Mouse (Mus musculus): Measurements from ENCODE around the gene Naa10. TPM values are rescaled to one million over a fixed set of nuclear protein-coding genes. Genes with fewer than 3 reads are reported as not detected.
A peak's percentile ranks its signal among the peaks of the same experiment; 100 is the strongest.

Gene Naa10
- polyA plus RNA-seq, 1 experiment from 2014 or later = 114 TPM

DNA sequence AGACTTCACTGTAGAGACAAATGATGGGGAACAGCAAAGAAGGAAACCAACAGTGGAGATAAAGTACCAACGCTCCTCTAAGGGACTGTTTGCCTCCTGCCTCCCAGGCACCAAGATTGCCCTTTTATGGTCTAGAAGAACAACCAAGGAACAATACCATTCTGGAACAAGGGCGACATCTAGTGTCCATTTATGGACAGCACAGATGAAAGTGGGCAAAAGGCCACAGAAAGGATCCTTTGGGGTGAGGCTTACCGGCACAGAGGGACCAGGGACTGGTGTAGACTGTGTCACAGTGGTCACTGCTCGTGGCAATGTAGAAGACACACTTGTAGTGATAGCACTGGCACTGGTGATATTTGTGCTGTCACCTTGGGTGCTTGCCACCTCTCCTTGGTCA is 26.9 kb upstream of the Naa10 start:
- no peak overlapping the region for H3K4me2 ChIP-seq
- WGBS = 33% methylated on average over 4 of the region's 4 CpGs
- no peak overlapping the region for H3K4me3 ChIP-seq
- no peaks in the 10 kb centered on the region for H3K4me1 ChIP-seq
- H3K27me3 ChIP-seq = no peaks in the 10 kb centered on the region
- ATAC-seq (ENCODE audit: insufficient number of reproducible peaks, low FRiP score, low TSS enrichment, low read depth) = no peak
- peaks cover 93% of the 10 kb centered on the region for H3K36me3 ChIP-seq
- no peaks in the 10 kb centered on the region for H3K9me3 ChIP-seq
- H3K27ac ChIP-seq = no peak overlapping the region
- no peak overlapping the region for H3K9ac ChIP-seq

DNA sequence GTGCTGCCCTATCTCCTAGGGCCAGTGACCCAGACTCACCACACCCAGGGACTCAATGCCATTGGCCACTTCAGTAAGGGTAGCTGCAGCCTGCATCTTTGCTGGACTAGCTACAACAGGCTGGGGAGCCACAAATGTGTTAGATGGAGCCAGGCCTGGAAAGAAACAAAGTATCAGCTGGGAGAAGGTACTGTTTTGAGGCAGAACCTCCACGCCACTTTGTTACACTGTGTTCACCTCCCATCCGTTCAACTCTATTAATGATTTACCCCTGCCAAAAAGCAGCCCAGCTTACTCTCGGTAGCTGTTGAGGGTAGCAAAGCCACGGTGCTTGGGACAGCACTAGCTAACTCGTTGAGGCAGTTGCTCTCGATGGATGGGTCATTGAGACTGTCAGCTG is 25.2 kb upstream of the Naa10 start:
- Histone ChIP-seq H3K4me3 (no peak overlapping the region), H3K36me3 (peaks cover 84% of the 10 kb centered on the region), H3K27me3 (no peaks in the 10 kb centered on the region), H3K9ac (no peak overlapping the region), H3K4me1 (no peaks in the 10 kb centered on the region), H3K4me2 (no peak overlapping the region), H3K27ac (no peak overlapping the region), H3K9me3 (no peaks in the 10 kb centered on the region)
- no peak for ATAC-seq (ENCODE audit: insufficient number of reproducible peaks, low FRiP score, low TSS enrichment, low read depth)
- WGBS = 77% methylated on average over 6 of the region's 6 CpGs

DNA sequence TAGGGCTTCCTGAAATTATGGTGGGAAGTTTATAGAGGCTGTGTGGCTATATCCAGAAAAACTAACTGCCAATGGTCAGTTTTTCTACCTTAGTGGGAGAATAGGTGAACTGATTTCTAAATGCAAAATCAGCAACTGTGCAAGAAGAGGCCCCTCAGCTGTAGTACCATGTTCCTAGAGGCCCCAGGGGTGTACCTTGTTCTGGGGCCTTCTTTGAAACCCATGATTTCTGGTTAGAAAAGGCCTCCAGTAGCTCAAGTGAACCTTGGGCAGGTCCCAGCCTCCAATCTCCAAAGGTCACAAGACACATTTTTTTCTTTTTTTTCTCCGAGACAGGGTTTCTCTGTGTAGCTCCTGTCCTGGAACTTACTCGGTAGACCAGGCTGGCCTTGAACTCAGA is 20.6 kb upstream of the Naa10 start:
- Histone ChIP-seq H3K9me3 (no peaks in the 10 kb centered on the region), H3K36me3 (peaks cover 47% of the 10 kb centered on the region), H3K27ac (no peak overlapping the region), H3K4me1 (no peaks in the 10 kb centered on the region), H3K4me3 (no peak overlapping the region), H3K27me3 (no peaks in the 10 kb centered on the region), H3K4me2 (no peak overlapping the region), H3K9ac (no peak overlapping the region)
- ATAC-seq (ENCODE audit: insufficient number of reproducible peaks, low FRiP score, low TSS enrichment, low read depth) = no peak
- WGBS = 92% methylated on average over 2 of the region's 2 CpGs

DNA sequence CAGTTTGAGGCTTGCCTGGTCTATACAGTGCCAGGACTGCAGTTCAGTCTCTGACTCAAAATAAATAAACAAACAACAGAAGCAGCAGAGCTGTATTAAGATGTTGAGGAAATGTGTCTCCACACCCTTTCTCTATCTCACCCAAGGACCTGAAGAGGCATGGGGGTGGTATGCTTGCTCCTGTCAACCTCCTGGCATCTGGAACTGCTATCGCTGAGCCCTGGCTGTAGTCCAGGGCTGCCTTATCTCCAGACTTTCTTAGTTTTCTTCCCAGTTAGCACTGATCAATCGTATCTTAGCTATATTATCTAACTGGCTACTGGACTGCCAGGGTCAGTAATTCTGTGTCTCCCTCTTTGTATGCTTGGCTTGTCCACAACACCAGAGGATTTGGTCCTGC is 20.1 kb upstream of the Naa10 start:
- Histone ChIP-seq H3K36me3 (peaks cover 42% of the 10 kb centered on the region), H3K9ac (no peak overlapping the region), H3K9me3 (no peaks in the 10 kb centered on the region), H3K4me3 (no peak overlapping the region), H3K27me3 (no peaks in the 10 kb centered on the region), H3K27ac (no peak overlapping the region), H3K4me1 (no peaks in the 10 kb centered on the region), H3K4me2 (no peak overlapping the region)
- 88% methylated on average over 2 of the region's 2 CpGs for WGBS
- ATAC-seq (ENCODE audit: insufficient number of reproducible peaks, low FRiP score, low TSS enrichment, low read depth) = no peak

DNA sequence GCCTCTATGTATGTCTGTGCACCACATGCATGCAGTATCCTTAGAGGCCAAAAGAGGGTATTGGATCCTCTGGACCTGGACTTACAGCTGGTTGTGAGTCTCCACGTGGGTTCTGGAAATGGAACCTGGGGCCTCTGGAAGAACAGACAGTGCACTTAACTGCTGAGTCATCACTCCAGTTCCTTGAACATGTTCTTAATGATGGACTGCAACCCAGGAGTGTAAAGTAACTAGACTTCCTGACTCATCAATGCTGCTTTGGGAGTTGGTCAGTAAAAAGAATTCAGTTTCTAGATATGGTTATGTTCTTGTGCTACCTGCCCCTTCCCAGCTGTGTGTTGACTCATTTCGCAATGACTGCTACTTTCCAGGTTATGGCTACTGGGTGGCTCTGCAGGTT is 10.1 kb upstream of the Naa10 start:
- Histone ChIP-seq H3K27ac (no peak overlapping the region), H3K4me3 (no peak overlapping the region), H3K9me3 (no peaks in the 10 kb centered on the region), H3K27me3 (no peaks in the 10 kb centered on the region), H3K36me3 (no peaks in the 10 kb centered on the region), H3K4me2 (no peak overlapping the region), H3K4me1 (no peaks in the 10 kb centered on the region), H3K9ac (no peak overlapping the region)
- no peak for ATAC-seq (ENCODE audit: insufficient number of reproducible peaks, low FRiP score, low TSS enrichment, low read depth)
- 66% methylated on average over 2 of the region's 2 CpGs for WGBS

DNA sequence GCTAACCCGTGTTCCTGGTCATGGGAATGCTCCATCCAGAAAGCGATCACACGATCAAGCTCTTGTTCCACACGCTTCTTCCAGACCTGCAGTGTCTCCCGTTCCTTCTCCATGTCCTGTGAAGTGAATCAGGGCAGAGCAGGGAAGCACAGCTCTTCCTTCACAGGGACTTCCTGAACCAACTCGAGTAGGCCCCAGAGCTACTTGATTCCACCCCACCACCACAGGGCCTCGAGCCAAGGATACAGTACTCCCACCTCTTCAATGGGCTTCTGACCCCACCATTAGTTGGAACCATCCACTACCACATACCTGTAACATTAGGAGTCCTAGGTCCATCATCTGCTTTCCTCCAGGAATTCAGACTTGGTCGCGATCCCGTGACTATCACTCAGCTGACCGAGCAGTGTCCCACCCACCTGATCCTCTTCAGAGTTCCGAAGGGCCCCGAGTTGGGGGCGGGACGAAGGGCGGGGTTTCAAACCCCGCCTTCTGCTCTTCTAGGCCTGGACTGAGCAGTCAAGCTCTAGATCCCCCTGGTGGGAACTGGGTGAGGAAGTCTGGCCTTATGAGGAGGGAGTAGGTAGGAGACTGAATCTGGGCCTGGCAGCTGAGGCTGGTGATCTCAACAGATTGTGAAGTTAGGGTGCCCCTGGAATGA is 8.8 kb upstream of the Naa10 start, which contains the start of gene Renbp:
TSS of gene Renbp (minus strand) at position 449 of the 661 bp plus-strand sequence.
- Histone ChIP-seq H3K4me1 (no peaks in the 10 kb centered on the region), H3K4me2 (peak within 1 kb of the TSS; percentile 30), H3K36me3 (no peaks in the 10 kb centered on the region), H3K27me3 (no peaks in the 10 kb centered on the region), H3K4me3 (peak within 1 kb of the TSS; percentile 37), H3K27ac (no peak within 1 kb of the TSS), H3K9me3 (no peaks in the 10 kb centered on the region), H3K9ac (no peak within 1 kb of the TSS)
- WGBS = 42% methylated on average over 17 of the region's 17 CpGs
- peak; percentile 75; the same call in 1 of the 2 replicates for ATAC-seq (ENCODE audit: insufficient number of reproducible peaks, low FRiP score, low TSS enrichment, low read depth)

DNA sequence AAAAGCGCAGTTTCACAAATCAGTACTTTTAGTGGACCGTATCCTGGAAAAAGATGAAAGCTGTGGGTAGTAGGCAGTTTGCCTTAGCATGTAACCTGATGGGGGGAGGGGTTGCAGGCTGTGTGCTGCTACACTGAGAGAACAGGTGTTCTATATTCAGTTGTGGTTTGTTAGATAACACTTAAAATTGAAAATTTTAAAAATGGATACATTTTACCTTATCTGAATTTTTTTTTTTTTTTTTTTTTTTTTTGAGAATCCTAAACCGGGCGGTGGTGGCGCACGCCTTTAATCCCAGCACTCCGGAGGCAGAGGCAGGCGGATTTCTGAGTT is 772 bp upstream of the Naa10 start:
- 75% methylated on average over 8 of the region's 8 CpGs for WGBS
- H3K9ac ChIP-seq = peak overlapping the region; percentile 26; the same call in 1 of the 2 replicates
- 0 out of 2 replicates have a peak, but pooled peaks cover 2% of the 10 kb centered on the region for H3K27me3 ChIP-seq
- ATAC-seq (ENCODE audit: insufficient number of reproducible peaks, low FRiP score, low TSS enrichment, low read depth) = no peak
- H3K9me3 ChIP-seq = no peaks in the 10 kb centered on the region
- peak overlapping the region; percentile 56 for H3K4me2 ChIP-seq
- peak overlapping the region; percentile 57 for H3K4me3 ChIP-seq
- H3K4me1 ChIP-seq = no peaks in the 10 kb centered on the region
- H3K27ac ChIP-seq = no peak overlapping the region; the same call in 1 of the 2 replicates
- peaks cover 16% of the 10 kb centered on the region; the same call in 1 of the 2 replicates for H3K36me3 ChIP-seq

DNA sequence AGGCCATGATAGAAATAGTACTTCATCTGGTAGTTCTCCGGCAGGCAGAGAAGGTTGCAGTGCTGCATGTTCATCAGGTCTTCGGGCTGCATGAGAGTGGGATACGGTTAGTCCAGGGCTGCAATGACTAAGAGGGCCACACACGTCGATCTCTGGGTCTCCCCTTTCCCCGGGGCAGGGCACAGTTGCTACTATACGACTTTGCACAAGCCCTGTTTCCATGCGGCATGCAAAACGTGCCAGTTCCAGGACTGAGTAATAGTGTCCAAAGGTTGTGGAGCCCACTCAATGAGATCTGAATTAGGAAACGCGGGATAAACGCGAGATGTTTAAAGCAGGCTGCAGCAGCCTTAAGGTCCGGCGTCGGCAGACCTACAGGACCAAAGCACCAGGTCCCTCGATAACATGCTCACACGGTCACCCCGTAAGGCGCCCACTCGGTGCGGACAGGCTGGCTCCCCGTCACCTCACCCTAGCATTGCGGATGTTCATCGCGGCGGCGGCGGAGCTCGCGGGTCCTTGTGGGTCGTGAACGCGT is 390 bp downstream of the Naa10 start:
- H3K4me1 ChIP-seq = no peaks in the 10 kb centered on the region
- 0 out of 2 replicates have a peak, but pooled peaks cover 2% of the 10 kb centered on the region for H3K27me3 ChIP-seq
- WGBS = 22% methylated on average over 34 of the region's 34 CpGs
- H3K9ac ChIP-seq = peak overlapping the region; percentile 47
- H3K4me2 ChIP-seq = peak overlapping the region; percentile 56
- peaks cover 21% of the 10 kb centered on the region; the same call in 1 of the 2 replicates for H3K36me3 ChIP-seq
- H3K4me3 ChIP-seq = peak overlapping the region; percentile 57
- H3K9me3 ChIP-seq = no peaks in the 10 kb centered on the region
- ATAC-seq (ENCODE audit: insufficient number of reproducible peaks, low FRiP score, low TSS enrichment, low read depth) = peak; percentile 22; the same call in 1 of the 2 replicates
- H3K27ac ChIP-seq = peak overlapping the region; percentile 77

DNA sequence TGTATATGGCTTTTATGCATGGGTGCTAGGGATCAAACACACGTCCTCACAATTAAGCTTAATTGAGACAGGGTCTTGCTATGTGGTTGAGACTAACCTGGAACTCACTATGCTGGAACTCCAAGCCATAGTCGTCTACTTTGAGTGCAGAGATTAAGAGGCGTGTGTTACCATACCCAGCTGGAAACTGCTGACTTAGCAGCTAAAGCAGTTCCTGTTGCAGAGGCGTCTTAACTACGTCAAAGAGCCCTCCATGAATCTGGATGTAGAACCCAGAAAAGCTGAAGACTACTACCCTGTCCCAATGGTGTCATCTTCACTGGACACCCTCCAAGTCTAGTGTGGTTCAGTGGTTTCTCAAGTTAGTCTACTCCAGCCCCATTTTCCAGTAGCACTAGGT is 3.1 kb downstream of the Naa10 start:
- Histone ChIP-seq H3K4me1 (no peaks in the 10 kb centered on the region), H3K27me3 (0 out of 2 replicates have a peak, but pooled peaks cover 2% of the 10 kb centered on the region), H3K36me3 (peaks cover 21% of the 10 kb centered on the region; the same call in 1 of the 2 replicates), H3K4me3 (no peak overlapping the region), H3K4me2 (no peak overlapping the region), H3K9ac (no peak overlapping the region), H3K27ac (no peak overlapping the region), H3K9me3 (no peaks in the 10 kb centered on the region)
- no peak for ATAC-seq (ENCODE audit: insufficient number of reproducible peaks, low FRiP score, low TSS enrichment, low read depth)
- WGBS = 85% methylated on average over 5 of the region's 5 CpGs

DNA sequence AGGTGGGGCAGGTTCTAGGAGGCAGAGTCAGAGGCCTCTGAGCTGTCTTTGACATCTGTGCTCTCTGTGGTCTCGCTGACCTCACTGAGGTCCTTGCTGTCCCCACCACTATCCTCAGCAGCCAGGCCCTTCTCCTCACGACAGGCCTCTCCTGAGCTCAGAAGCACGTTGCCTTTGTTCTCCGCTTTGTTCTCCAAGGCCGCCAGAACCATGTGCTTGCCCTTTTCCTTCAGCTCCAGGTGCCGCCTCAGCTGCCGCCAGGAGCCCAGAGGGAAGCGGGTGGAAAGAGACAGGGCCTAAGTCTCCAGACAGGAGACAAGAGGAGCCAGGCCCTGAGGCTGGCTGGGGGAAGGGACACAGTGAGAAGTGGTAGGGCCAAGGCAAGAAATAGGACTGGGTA is 4.8 kb downstream of the Naa10 start:
- H3K27me3 ChIP-seq = 0 out of 2 replicates have a peak, but pooled peaks cover 1% of the 10 kb centered on the region
- WGBS = 80% methylated on average over 8 of the region's 8 CpGs
- no peaks in the 10 kb centered on the region for H3K9me3 ChIP-seq
- H3K4me1 ChIP-seq = no peaks in the 10 kb centered on the region
- no peak overlapping the region for H3K4me2 ChIP-seq
- H3K36me3 ChIP-seq = peaks cover 21% of the 10 kb centered on the region; the same call in 1 of the 2 replicates
- ATAC-seq (ENCODE audit: insufficient number of reproducible peaks, low FRiP score, low TSS enrichment, low read depth) = no peak
- H3K9ac ChIP-seq = no peak overlapping the region
- H3K4me3 ChIP-seq = no peak overlapping the region
- H3K27ac ChIP-seq = no peak overlapping the region

DNA sequence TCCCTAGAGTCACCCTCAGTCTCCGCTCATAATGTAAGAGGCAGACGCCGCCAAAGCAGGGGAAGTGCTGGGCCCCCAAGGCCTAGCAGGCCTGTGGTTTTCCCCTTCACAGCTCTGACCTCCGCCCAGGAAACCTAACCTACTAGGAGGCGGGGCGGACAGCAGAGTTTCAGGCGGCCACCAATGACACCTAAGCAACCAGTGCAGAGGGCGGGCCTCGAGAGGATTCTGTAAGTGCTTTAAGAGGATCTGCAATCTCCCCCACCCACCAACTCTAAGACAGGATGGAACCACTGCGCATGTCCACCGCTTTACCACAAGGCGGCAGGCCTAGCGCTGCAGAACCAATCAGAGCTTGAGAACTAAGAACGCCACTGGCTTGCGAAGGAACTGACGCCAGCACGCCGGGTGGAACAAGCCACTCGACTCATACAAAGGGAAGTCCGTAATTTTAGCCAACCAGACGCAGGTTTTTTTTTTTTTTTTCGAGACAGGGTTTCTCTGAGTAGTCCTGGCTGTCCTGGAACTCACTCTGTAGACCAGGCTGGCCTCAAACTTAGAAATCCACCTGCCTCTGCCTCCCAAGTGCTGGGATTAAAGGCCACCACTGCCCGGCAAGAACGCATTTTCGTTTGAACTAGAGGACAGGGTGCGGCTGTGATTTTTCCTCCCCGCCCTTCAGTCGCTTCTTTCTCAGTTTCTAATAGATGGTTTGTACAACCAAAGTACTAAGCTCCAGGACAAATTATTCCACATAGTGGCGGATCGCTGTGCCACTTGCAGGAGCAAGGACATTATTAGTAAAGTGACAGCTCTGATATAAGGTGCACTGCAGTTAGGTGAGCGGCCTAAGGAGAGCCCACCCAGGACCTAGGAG is 6.7 kb downstream of the Naa10 start:
- H3K4me1 ChIP-seq = peaks cover 3% of the 10 kb centered on the region; the same call in 1 of the 2 replicates
- peak overlapping the region; percentile 29 for H3K4me3 ChIP-seq
- no peaks in the 10 kb centered on the region for H3K9me3 ChIP-seq
- 28% methylated on average over 31 of the region's 31 CpGs for WGBS
- H3K36me3 ChIP-seq = peaks cover 21% of the 10 kb centered on the region; the same call in 1 of the 2 replicates
- no peak overlapping the region for H3K9ac ChIP-seq
- peak overlapping the region; percentile 36 for H3K4me2 ChIP-seq
- ATAC-seq (ENCODE audit: insufficient number of reproducible peaks, low FRiP score, low TSS enrichment, low read depth) = peak; percentile 93
- H3K27ac ChIP-seq = peak overlapping the region; percentile 80
- 0 out of 2 replicates have a peak, but pooled peaks cover 9% of the 10 kb centered on the region for H3K27me3 ChIP-seq
